Mouse (Mus musculus) liver, adult 2 months (tissue): ENCODE results near the gene Slc4a1ap. TPM values are rescaled to one million over a fixed set of nuclear protein-coding genes. Genes with fewer than 3 reads are reported as not detected.
A peak's percentile ranks its signal among the peaks of the same experiment; 100 is the strongest.

Source experiments
- DNase-seq: peaks from one replicate; pipeline ENCODE4 v3.0.0-alpha.2; 2011; ENCODE audit warnings: low read depth, low spot score; ENCODE audit errors: extremely low read depth
- H3K27ac ChIP-seq: fragments of 200-500 bp; replicated peaks from 2 replicates; pipeline ENCODE4 v1.5.1; 2012; ENCODE audit warnings: low read depth, mild to moderate bottlenecking, control low read depth, inconsistent platforms, low read length; ENCODE audit not compliant: insufficient read depth
- H3K27me3 ChIP-seq: fragments of 200-500 bp; 2 replicates; pipeline ENCODE4 v1.6.1; 2012; ENCODE audit warnings: mild to moderate bottlenecking, moderate library complexity, low read length, inconsistent platforms; ENCODE audit not compliant: control insufficient read depth, insufficient read depth
- H3K36me3 ChIP-seq: fragments of 200-500 bp; 2 replicates; pipeline ENCODE4 v1.6.1; 2012; ENCODE audit warnings: low read length, inconsistent platforms; ENCODE audit not compliant: control insufficient read depth, insufficient read depth
- H3K4me1 ChIP-seq: fragments of 200-500 bp; 2 replicates; pipeline ENCODE4 v1.6.1; 2011; ENCODE audit warnings: low read length; ENCODE audit not compliant: control insufficient read depth, insufficient read depth
- H3K4me3 ChIP-seq: fragments of 200-500 bp; 2 replicates; pipeline ENCODE4 v1.5.1; 2011; ENCODE audit warnings: low read depth, mild to moderate bottlenecking, control low read depth, low read length, moderate library complexity; ENCODE audit not compliant: insufficient read depth
- H3K79me2 ChIP-seq: fragments of 200-500 bp; 2 replicates; pipeline ENCODE4 v1.6.1; 2012; ENCODE audit warnings: inconsistent platforms, mild to moderate bottlenecking, low read length, moderate library complexity; ENCODE audit not compliant: control insufficient read depth, insufficient read depth
- H3K9ac ChIP-seq: fragments of 200-500 bp; 2 replicates; pipeline ENCODE4 v1.6.1; 2012; ENCODE audit warnings: low read depth, mild to moderate bottlenecking, control low read depth, inconsistent platforms, low read length
- CTCF ChIP-seq: fragments of 200-500 bp; IDR thresholded peaks from 2 replicates; pipeline ENCODE4 v1.5.1; 2011; ENCODE audit warnings: low read depth, low read length, control low read depth
- POLR2A ChIP-seq: fragments of 200-500 bp; IDR thresholded peaks from 2 replicates; pipeline ENCODE4 v1.6.1; 2011; ENCODE audit warnings: low read length, control low read depth; ENCODE audit not compliant: insufficient read depth; ENCODE audit errors: extremely low read depth
- WGBS: fragments of 180-500 bp; shearing (Covaris S2); methylation state at CpG from one replicate; pipeline ENCODE4 v1.1.7; 2018; 5-methylcytosine and 5-hydroxymethylcytosine counted together
- polyA plus RNA-seq: library from polyadenylated mRNA; depleted of rRNA; stranded (reverse); fragments of >200 nt; gene quantifications from 2 replicates; pipeline ENCODE4 v1.2.3, GENCODE M21; 2012
- total RNA-seq: library from RNA; depleted of rRNA; stranded (reverse); fragments of >200 nt; gene quantifications from 2 replicates; pipeline ENCODE4 v1.2.3, GENCODE M21; 2014

The Slc4a1ap gene
- total and polyA plus RNA-seq, 2 experiments, result 8.1 to 13.2 TPM

DNA sequence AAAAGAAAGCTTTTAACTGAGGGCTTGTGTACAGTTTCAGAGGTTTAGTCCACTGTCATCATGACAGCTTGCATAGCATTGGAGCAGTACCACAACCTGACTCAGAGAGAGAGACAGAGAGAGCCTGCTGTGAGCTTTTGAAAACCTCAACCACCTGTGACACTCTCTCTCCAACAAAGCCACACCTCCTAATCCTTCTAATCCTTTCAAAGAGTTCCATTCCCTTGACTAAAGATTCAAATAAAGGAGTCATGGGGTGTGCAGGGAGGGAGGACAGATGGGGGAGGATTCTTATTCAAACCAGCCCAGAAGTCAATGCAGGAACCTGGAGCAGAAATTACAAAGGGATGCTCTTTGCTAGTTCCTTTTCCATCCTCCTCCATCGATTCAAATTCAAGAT is 34.8 kb upstream of the Slc4a1ap start:
- WGBS, result 67% methylated on average over 1 of the region's 1 CpGs
- H3K27ac ChIP-seq, result no peak overlapping the region
- H3K79me2 ChIP-seq, result peaks cover 4% of the 10 kb centered on the region; the same call in 1 of the 2 replicates
- H3K4me3 ChIP-seq, result no peak overlapping the region
- H3K9ac ChIP-seq, result no peak overlapping the region
- peaks cover 4% of the 10 kb centered on the region for H3K4me1 ChIP-seq
- no peak for DNase-seq
- TF ChIP-seq CTCF, result no peak
- no peak for TF ChIP-seq POLR2A
- H3K36me3 ChIP-seq, result no peaks in the 10 kb centered on the region; the same call in 1 of the 2 replicates
- H3K27me3 ChIP-seq, result no peaks in the 10 kb centered on the region

DNA sequence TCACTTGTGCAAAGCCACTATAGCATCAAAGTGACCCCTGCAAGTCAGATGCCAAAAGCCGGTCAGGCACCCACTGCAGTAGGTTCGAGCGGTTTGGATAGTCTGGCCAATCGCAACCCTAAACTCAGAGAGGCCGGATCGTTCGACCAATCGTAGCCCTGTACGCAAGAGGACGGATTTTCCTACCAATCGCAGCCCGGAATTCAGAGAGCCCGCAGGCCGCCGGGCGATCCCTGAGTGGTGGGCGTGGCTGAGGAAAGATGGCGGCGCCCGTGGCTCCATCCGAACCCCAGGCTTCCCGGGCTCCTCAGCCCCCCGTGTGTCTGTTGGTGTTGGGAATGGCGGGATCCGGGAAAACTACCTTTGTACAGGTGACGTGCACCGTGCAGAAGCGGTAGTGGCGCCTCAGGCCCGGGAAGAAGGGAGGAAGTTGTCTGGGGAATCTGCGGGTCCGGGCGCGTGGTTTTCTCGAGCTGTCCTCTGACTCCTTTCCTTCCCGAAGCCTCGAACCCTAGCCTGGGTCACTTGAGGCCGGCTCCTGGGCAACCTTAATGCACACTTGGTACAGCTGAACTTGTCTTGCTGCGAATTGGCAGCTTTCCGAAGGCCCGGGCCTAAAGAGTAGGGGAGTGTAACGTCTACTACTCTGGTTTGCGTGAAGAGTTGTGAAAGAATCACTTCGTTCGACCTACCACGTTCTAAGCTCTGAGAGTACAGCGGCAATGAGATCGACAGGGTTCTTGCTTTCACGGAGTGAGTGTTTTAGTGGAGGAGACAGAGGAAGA is 32.1 kb upstream of the Slc4a1ap start, which contains the start of gene Gpn1:
Gene Gpn1 (plus strand): TSS at position 229 of the 785 bp plus-strand sequence.
- Histone ChIP-seq H3K9ac (peak within 1 kb of the TSS; percentile 39), H3K79me2 (peaks cover 4% of the 10 kb centered on the region; the same call in 1 of the 2 replicates), H3K4me1 (peaks cover 4% of the 10 kb centered on the region), H3K27me3 (no peaks in the 10 kb centered on the region), H3K36me3 (peaks cover 11% of the 10 kb centered on the region; the same call in 1 of the 2 replicates), H3K4me3 (peak within 1 kb of the TSS; percentile 72), H3K27ac (no peak within 1 kb of the TSS)
- DNase-seq, result peak; percentile 81
- no peak for TF ChIP-seq CTCF
- no peak for TF ChIP-seq POLR2A
- WGBS, result under 1% methylated on average over 49 of the region's 49 CpGs

GRCm38 (mm10) chr5:31504843-31505242 is 22.0 kb upstream of the Slc4a1ap start:
- H3K4me1 ChIP-seq, result no peaks in the 10 kb centered on the region
- no peak for DNase-seq
- 76% methylated on average over 10 of the region's 10 CpGs for WGBS
- no peaks in the 10 kb centered on the region for H3K27me3 ChIP-seq
- H3K36me3 ChIP-seq, result peaks cover 38% of the 10 kb centered on the region
- H3K4me3 ChIP-seq, result no peak overlapping the region
- H3K9ac ChIP-seq, result no peak overlapping the region
- TF ChIP-seq POLR2A (no peak), CTCF (no peak)
- H3K79me2 ChIP-seq, result no peaks in the 10 kb centered on the region
- no peak overlapping the region for H3K27ac ChIP-seq

DNA sequence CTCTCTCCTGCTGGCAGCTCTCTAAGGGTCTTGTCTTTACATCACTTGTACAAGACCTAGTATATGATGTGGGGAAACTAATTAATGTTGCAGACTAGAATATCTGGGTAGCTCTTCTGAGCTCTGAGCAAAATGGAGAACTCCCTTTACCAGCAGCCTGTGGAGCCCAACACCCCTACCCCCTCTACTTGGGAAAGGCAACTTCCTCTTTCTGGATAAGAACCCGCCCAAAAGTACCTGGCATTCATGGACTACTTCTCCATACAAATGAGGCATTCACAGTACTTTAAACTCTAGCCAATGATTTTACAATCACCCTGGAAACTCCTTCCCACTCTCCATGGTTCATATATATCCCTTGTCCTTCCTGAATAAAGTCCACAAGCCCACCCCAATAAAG is 14.3 kb upstream of the Slc4a1ap start:
- Histone ChIP-seq H3K27ac (no peak overlapping the region), H3K9ac (no peak overlapping the region), H3K4me3 (no peak overlapping the region), H3K27me3 (no peaks in the 10 kb centered on the region), H3K79me2 (no peaks in the 10 kb centered on the region), H3K4me1 (no peaks in the 10 kb centered on the region), H3K36me3 (peaks cover 36% of the 10 kb centered on the region)
- TF ChIP-seq POLR2A, result no peak
- no peak for TF ChIP-seq CTCF
- DNase-seq, result peak; percentile 10
- WGBS, result 85% methylated on average over 1 of the region's 1 CpGs

DNA sequence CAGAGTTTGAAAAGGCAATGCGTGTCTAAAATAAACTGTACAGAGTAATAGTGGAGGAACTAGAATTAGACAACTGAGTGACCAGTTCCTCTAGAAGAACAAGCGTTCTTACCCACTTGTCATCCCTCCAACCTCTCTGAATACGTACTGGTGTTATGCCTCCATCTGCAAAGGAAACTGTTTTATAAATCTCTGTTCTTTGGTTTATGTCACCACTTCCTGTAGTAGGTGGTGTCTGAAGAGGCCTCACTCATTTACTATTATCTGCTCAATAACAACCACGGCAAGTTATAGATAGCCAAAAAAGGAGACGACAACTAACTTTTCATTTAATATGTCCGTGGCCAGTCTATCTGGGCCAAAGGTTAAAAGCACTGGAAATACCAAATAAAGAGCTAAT is 6.2 kb upstream of the Slc4a1ap start:
- H3K9ac ChIP-seq, result no peak overlapping the region
- no peak for TF ChIP-seq CTCF
- TF ChIP-seq POLR2A, result no peak
- H3K4me3 ChIP-seq, result no peak overlapping the region
- WGBS, result 90% methylated on average over 6 of the region's 6 CpGs
- no peaks in the 10 kb centered on the region for H3K27me3 ChIP-seq
- peaks cover 27% of the 10 kb centered on the region for H3K36me3 ChIP-seq
- H3K4me1 ChIP-seq, result no peaks in the 10 kb centered on the region
- no peak overlapping the region for H3K27ac ChIP-seq
- no peaks in the 10 kb centered on the region for H3K79me2 ChIP-seq
- no peak for DNase-seq
